Mouse (Mus musculus) intestine, postnatal 0 days (tissue): ENCODE data around the gene 1700001K19Rik. TPM values are rescaled to one million over a fixed set of nuclear protein-coding genes. Genes with fewer than 3 reads are reported as not detected.
"Not testable (repeated sequence)": the region's sequence is repeated elsewhere in the genome, so short reads cannot be mapped to it uniquely, and the experiment has no call there.

Experiments
- ATAC-seq: fragments of 200-750 bp; cut with Nextera tagmentation; 2 replicates; pipeline ENCODE4 v1.8.0; 2017; ENCODE audit warnings: mild to moderate bottlenecking, moderate TSS enrichment, moderate library complexity
- H3K27ac ChIP-seq: fragments of 300-500 bp; sonication (generic); 2 replicates; pipeline ENCODE4 v1.5.1; 2014; ENCODE audit warnings: mild to moderate bottlenecking, low read depth, low read length, moderate library complexity
- H3K27me3 ChIP-seq: fragments of 300-500 bp; sonication (generic); replicated peaks from 2 replicates; pipeline ENCODE4 v1.6.1; 2014; ENCODE audit warnings: low read length, mixed read lengths; ENCODE audit not compliant: control insufficient read depth, insufficient read depth
- H3K36me3 ChIP-seq: fragments of 300-500 bp; sonication (generic); 2 replicates; pipeline ENCODE4 v1.6.1; 2014; ENCODE audit warnings: mild to moderate bottlenecking, moderate library complexity; ENCODE audit not compliant: control insufficient read depth, insufficient read depth
- H3K4me1 ChIP-seq: fragments of 300-500 bp; sonication (generic); replicated peaks from 2 replicates; pipeline ENCODE4 v1.6.1; 2014; ENCODE audit warnings: antibody characterized with exemption, low read length, mixed read lengths; ENCODE audit not compliant: control insufficient read depth, insufficient read depth
- H3K4me2 ChIP-seq: fragments of 300-500 bp; sonication (generic); replicated peaks from 2 replicates; pipeline ENCODE4 v1.6.1; 2014; ENCODE audit warnings: low read depth, mild to moderate bottlenecking, moderate library complexity
- H3K4me3 ChIP-seq: fragments of 300-500 bp; sonication (generic); 2 replicates; pipeline ENCODE4 v1.5.1; 2014; ENCODE audit warnings: low read depth, low read length
- H3K9ac ChIP-seq: fragments of 300-500 bp; sonication (generic); 2 replicates; pipeline ENCODE4 v1.6.1; 2014; ENCODE audit warnings: mild to moderate bottlenecking, low read depth, low read length
- H3K9me3 ChIP-seq: fragments of 300-500 bp; sonication (generic); 2 replicates; pipeline ENCODE4 v1.6.1; 2016; ENCODE audit warnings: mixed run types; ENCODE audit not compliant: control insufficient read depth
- CTCF ChIP-seq: sonication (generic); IDR thresholded peaks from 2 replicates; pipeline ENCODE4 v1.5.1; 2016; ENCODE audit warnings: low read depth, mild to moderate bottlenecking, control low read depth, antibody characterized with exemption, moderate library complexity
- WGBS: fragments of 180-500 bp; shearing (Covaris S2); extraction: QIAGEN DNeasy Blood & Tissue Kit; methylation state at CpG from one replicate; pipeline ENCODE4 v1.1.7; 2014; 5-methylcytosine and 5-hydroxymethylcytosine counted together
- polyA plus RNA-seq: library from polyadenylated mRNA; unstranded; fragments of >200 nt; fragmentation: Nextera tagmentation; extraction: Ambion mirVana; gene quantifications from 2 replicates; pipeline ENCODE4 v1.2.1, GENCODE M21; 2015

Gene 1700001K19Rik
- polyA plus RNA-seq, 1 experiment from 2014 or later, result not detected

GRCm38 (mm10) chr12:110713784-110714183, 31.4 kb upstream of the 1700001K19Rik start:
- Histone ChIP-seq H3K9me3 (no peaks in the 10 kb centered on the region), H3K27ac (no peak overlapping the region), H3K4me1 (no peaks in the 10 kb centered on the region), H3K27me3 (no peaks in the 10 kb centered on the region; the same call in 1 of the 2 replicates), H3K9ac (no peak overlapping the region), H3K4me2 (no peak overlapping the region), H3K36me3 (no peaks in the 10 kb centered on the region), H3K4me3 (no peak overlapping the region)
- no peak for ATAC-seq
- 96% methylated on average over 6 of the region's 6 CpGs for WGBS
- TF ChIP-seq CTCF, result peak; percentile 56

- no peak overlapping the region for H3K27ac ChIP-seq
- 53% methylated on average over 5 of the region's 5 CpGs for WGBS
- no peaks in the 10 kb centered on the region for H3K36me3 ChIP-seq
- TF ChIP-seq CTCF, result no peak
- no peaks in the 10 kb centered on the region for H3K9me3 ChIP-seq
- H3K4me1 ChIP-seq, result peaks cover 8% of the 10 kb centered on the region; the same call in 1 of the 2 replicates
- H3K4me2 ChIP-seq, result no peak overlapping the region
- no peaks in the 10 kb centered on the region for H3K27me3 ChIP-seq
- H3K4me3 ChIP-seq, result no peak overlapping the region
- no peak for ATAC-seq
- H3K9ac ChIP-seq, result no peak overlapping the region
Observed at GRCm38 (mm10) chr12:110711270-110711669, 28.9 kb upstream of the 1700001K19Rik start.

GRCm38 (mm10) chr12:110707451-110707850, 25.0 kb upstream of the 1700001K19Rik start:
- Histone ChIP-seq H3K4me1 (peaks cover 8% of the 10 kb centered on the region; the same call in 1 of the 2 replicates), H3K36me3 (no peaks in the 10 kb centered on the region)
- 88% methylated on average over 7 of the region's 7 CpGs for WGBS

GRCm38 (mm10) chr12:110706337-110707231, 24.2 kb upstream of the 1700001K19Rik start:
- peak overlapping the region; percentile 51 for H3K27ac ChIP-seq

More at GRCm38 (mm10) chr12:110707451-110707850, 25.0 kb upstream of the 1700001K19Rik start:
- no peak overlapping the region for H3K9ac ChIP-seq
- H3K9me3 ChIP-seq, result no peaks in the 10 kb centered on the region
- ATAC-seq, result no peak
- no peaks in the 10 kb centered on the region for H3K27me3 ChIP-seq
- H3K4me2 ChIP-seq, result no peak overlapping the region
- no peak overlapping the region for H3K4me3 ChIP-seq
- no peak overlapping the region for H3K27ac ChIP-seq
- no peak for TF ChIP-seq CTCF

GRCm38 (mm10) chr12:110705419-110705818, 23.0 kb upstream of the 1700001K19Rik start:
- not testable (repeated sequence) for H3K36me3 ChIP-seq, H3K9ac ChIP-seq, H3K4me2 ChIP-seq, H3K27me3 ChIP-seq, H3K27ac ChIP-seq, H3K4me1 ChIP-seq, H3K4me3 ChIP-seq, ATAC-seq, H3K9me3 ChIP-seq
- WGBS, result 80% methylated on average over 4 of the region's 4 CpGs

More at GRCm38 (mm10) chr12:110706337-110707231, 24.2 kb upstream of the 1700001K19Rik start:
- Histone ChIP-seq H3K36me3 (no peaks in the 10 kb centered on the region), H3K9ac (peak overlapping the region; percentile 2; the same call in 1 of the 2 replicates), H3K9me3 (no peaks in the 10 kb centered on the region), H3K4me1 (peaks cover 8% of the 10 kb centered on the region; the same call in 1 of the 2 replicates), H3K4me3 (peak overlapping the region; percentile 38), H3K27me3 (no peaks in the 10 kb centered on the region), H3K4me2 (peak overlapping the region; percentile 64)
- TF ChIP-seq CTCF, result peak; percentile 50; the same call in 1 of the 2 replicates
- ATAC-seq, result peak; percentile 56
- WGBS, result 3% methylated on average over 27 of the region's 27 CpGs

GRCm38 (mm10) chr12:110703682-110704081, 21.3 kb upstream of the 1700001K19Rik start:
- H3K4me2 ChIP-seq, result no peak overlapping the region
- no peak for ATAC-seq
- 73% methylated on average over 7 of the region's 7 CpGs for WGBS
- H3K36me3 ChIP-seq, result no peaks in the 10 kb centered on the region
- no peaks in the 10 kb centered on the region for H3K27me3 ChIP-seq
- H3K9me3 ChIP-seq, result no peaks in the 10 kb centered on the region
- no peak overlapping the region for H3K4me3 ChIP-seq
- no peak for TF ChIP-seq CTCF
- peaks cover 8% of the 10 kb centered on the region; the same call in 1 of the 2 replicates for H3K4me1 ChIP-seq
- no peak overlapping the region for H3K27ac ChIP-seq
- no peak overlapping the region for H3K9ac ChIP-seq
